Mouse (Mus musculus) gastrocnemius, postnatal 10 days (tissue): ENCODE results near the gene Gpr146. TPM values are rescaled to one million over a fixed set of nuclear protein-coding genes. Genes with fewer than 3 reads are reported as not detected.
A peak's percentile ranks its signal among the peaks of the same experiment; 100 is the strongest.
"Not testable (repeated sequence)": the region's sequence is repeated elsewhere in the genome, so short reads cannot be mapped to it uniquely, and the experiment has no call there.

Experiments
- DNase-seq: peaks from one replicate; pipeline ENCODE4 v3.0.0; 2021; ENCODE audit warnings: mixed read lengths
- long read RNA-seq, 2 experiments: library from polyadenylated mRNA; stranded (forward); transcript quantifications; one replicate each; pipeline ENCODE4 v2.0.0; 2021
- total RNA-seq, 2 experiments: library from RNA; stranded (reverse); gene quantifications; 2 replicates each; pipeline ENCODE4 v1.2.3; 2021

The Gpr146 gene
- 10 to 100 TPM; 13.0 to 19.0 TPM for total RNA-seq
- long read RNA-seq, experiment 1, full-length matches to known transcripts = 9 of 24 reads
- long read RNA-seq, experiment 1, partial matches to known transcripts = 15 of 24 reads
- long read RNA-seq, experiment 1, other reads (novel, unspliced or antisense) = 0 of 24 reads
- long read RNA-seq, experiment 2, full-length matches to known transcripts = 14 of 30 reads
- long read RNA-seq, experiment 2, partial matches to known transcripts = 16 of 30 reads
- long read RNA-seq, experiment 2, other reads (novel, unspliced or antisense) = 0 of 30 reads

- DNase-seq = peak; percentile 77
These were observed at the start of gene Gpr146 for GRCm38 (mm10) chr5:139377468-139378270. Gene Gpr146, plus strand, starts transcription at chr5:139377697.

GRCm38 (mm10) chr5:139330766-139331165 is 46.7 kb upstream of the Gpr146 start:
- no peak for DNase-seq

GRCm38 (mm10) chr5:139331742-139332141 is 45.8 kb upstream of the Gpr146 start:
- DNase-seq = peak; percentile 89

- no peak for DNase-seq
These were observed 44.8 kb upstream of the Gpr146 start for GRCm38 (mm10) chr5:139332590-139333272.

- no peak for DNase-seq
These were observed 44.0 kb upstream of the Gpr146 start for GRCm38 (mm10) chr5:139333301-139334013.

GRCm38 (mm10) chr5:139334394-139334793 is 43.1 kb upstream of the Gpr146 start:
- DNase-seq = not testable (repeated sequence)

GRCm38 (mm10) chr5:139335634-139336033 is 41.9 kb upstream of the Gpr146 start:
- DNase-seq = no peak

- DNase-seq = no peak
These were observed 39.6 kb upstream of the Gpr146 start for GRCm38 (mm10) chr5:139337826-139338370.

- DNase-seq = no peak
These were observed 39.1 kb upstream of the Gpr146 start for GRCm38 (mm10) chr5:139338403-139338802.

- DNase-seq = no peak
These were observed 38.6 kb upstream of the Gpr146 start for GRCm38 (mm10) chr5:139338891-139339290.

- peak; percentile 85 for DNase-seq
These were observed 33.3 kb upstream of the Gpr146 start for GRCm38 (mm10) chr5:139344021-139344686.

- peak; percentile 96 for DNase-seq
These were observed 32.7 kb upstream of the Gpr146 start for GRCm38 (mm10) chr5:139344687-139345363.

GRCm38 (mm10) chr5:139345364-139345714 is 32.2 kb upstream of the Gpr146 start:
- DNase-seq = no peak

GRCm38 (mm10) chr5:139347225-139347624 is 30.3 kb upstream of the Gpr146 start:
- DNase-seq = no peak

- DNase-seq = no peak
These were observed 27.8 kb upstream of the Gpr146 start for GRCm38 (mm10) chr5:139349713-139350112.

GRCm38 (mm10) chr5:139351134-139351533 is 26.4 kb upstream of the Gpr146 start, which contains the start of gene Cox19:
Gene Cox19, minus strand, starts transcription at chr5:139351418.
- no peak for DNase-seq

- DNase-seq = no peak
These were observed 25.9 kb upstream of the Gpr146 start for GRCm38 (mm10) chr5:139351628-139352027.

GRCm38 (mm10) chr5:139352317-139352716 is 25.2 kb upstream of the Gpr146 start, which contains the start of gene Cyp2w1:
Gene Cyp2w1, plus strand, starts transcription at chr5:139352617.
- no peak for DNase-seq

- peak; percentile 35 for DNase-seq
These were observed 24.0 kb upstream of the Gpr146 start for GRCm38 (mm10) chr5:139353496-139353895.

GRCm38 (mm10) chr5:139353946-139354345 is 23.6 kb upstream of the Gpr146 start:
- no peak for DNase-seq
